Mouse (Mus musculus): ENCODE data around the gene Tsga10ip. TPM values are rescaled to one million over a fixed set of nuclear protein-coding genes. Genes with fewer than 3 reads are reported as not detected.

Gene Tsga10ip
- polyA plus RNA-seq (2015; fragmentation: Nextera tagmentation; extraction: Ambion mirVana), result 0.13 TPM in 1 of 2 replicates, not detected in the other

GRCm38 (mm10) chr19:5402293-5402692 is at the start of gene Tsga10ip:
Gene Tsga10ip (minus strand): TSS chr19:5402526.

GRCm38 (mm10) chr19:5447515-5448353 is 45.4 kb upstream of the Tsga10ip start, which contains the start of gene Fosl1:
Gene Fosl1 (plus strand): TSS chr19:5447547.

GRCm38 (mm10) chr19:5424782-5425741 is 22.7 kb upstream of the Tsga10ip start, which contains the start of the genes Drap1 and AI837181:
Gene Drap1 (minus strand): TSS chr19:5424979.
Gene AI837181 (plus strand): TSS chr19:5425144.

GRCm38 (mm10) chr19:5388588-5389242 is 13.6 kb downstream of the Tsga10ip start, which contains the start of gene Sart1:
Gene Sart1 (minus strand): TSS chr19:5388703.

GRCm38 (mm10) chr19:5367053-5367359 is 35.3 kb downstream of the Tsga10ip start, which contains the start of gene Banf1:
Gene Banf1 (minus strand): TSS chr19:5367168.

GRCm38 (mm10) chr19:5366175-5367052 is 35.9 kb downstream of the Tsga10ip start, which contains the start of gene Eif1ad:
Gene Eif1ad (plus strand): TSS chr19:5366741.

GRCm38 (mm10) chr19:5349502-5349873 is 52.8 kb downstream of the Tsga10ip start, which contains the start of gene Cst6:
Gene Cst6 (minus strand): TSS chr19:5349574.

Other genes starting within 250 kb of the Tsga10ip start
- 6.6 and 7.4 TPM in 2 replicates for gene Pacs1, start 129.4 kb downstream of the Tsga10ip start, polyA plus RNA-seq (2015; fragmentation: Nextera tagmentation; extraction: Ambion mirVana)
- gene Sf3b2, start 107.1 kb downstream of the Tsga10ip start, polyA plus RNA-seq (2015; fragmentation: Nextera tagmentation; extraction: Ambion mirVana), result 128 and 129 TPM in 2 replicates
- 0.45 and 0.57 TPM in 2 replicates for gene Gal3st3, start 104.2 kb downstream of the Tsga10ip start, polyA plus RNA-seq (2015; fragmentation: Nextera tagmentation; extraction: Ambion mirVana)
- not detected in 2 replicates for gene Catsper1, start 66.8 kb downstream of the Tsga10ip start, polyA plus RNA-seq (2015; fragmentation: Nextera tagmentation; extraction: Ambion mirVana)
- gene Cst6, start 53.0 kb downstream of the Tsga10ip start, polyA plus RNA-seq (2015; fragmentation: Nextera tagmentation; extraction: Ambion mirVana), result 4.5 and 13.1 TPM in 2 replicates
- gene Eif1ad, start 35.8 kb downstream of the Tsga10ip start, polyA plus RNA-seq (2015; fragmentation: Nextera tagmentation; extraction: Ambion mirVana), result 21.4 and 25.3 TPM in 2 replicates
- 216 and 231 TPM in 2 replicates for gene Banf1, start 35.4 kb downstream of the Tsga10ip start, polyA plus RNA-seq (2015; fragmentation: Nextera tagmentation; extraction: Ambion mirVana)
- gene Sart1, start 13.8 kb downstream of the Tsga10ip start, polyA plus RNA-seq (2015; fragmentation: Nextera tagmentation; extraction: Ambion mirVana), result 22.0 and 29.6 TPM in 2 replicates
- gene Drap1, start 22.5 kb upstream of the Tsga10ip start, polyA plus RNA-seq (2015; fragmentation: Nextera tagmentation; extraction: Ambion mirVana), result 361 and 364 TPM in 2 replicates
- gene AI837181, start 22.6 kb upstream of the Tsga10ip start, polyA plus RNA-seq (2015; fragmentation: Nextera tagmentation; extraction: Ambion mirVana), result 46.1 and 48.8 TPM in 2 replicates
- not detected in 2 replicates for gene Fosl1, start 45.0 kb upstream of the Tsga10ip start, polyA plus RNA-seq (2015; fragmentation: Nextera tagmentation; extraction: Ambion mirVana)
- 6.8 and 8.5 TPM in 2 replicates for gene Ccdc85b, start 55.4 kb upstream of the Tsga10ip start, polyA plus RNA-seq (2015; fragmentation: Nextera tagmentation; extraction: Ambion mirVana)
- gene Fibp, start 58.1 kb upstream of the Tsga10ip start, polyA plus RNA-seq (2015; fragmentation: Nextera tagmentation; extraction: Ambion mirVana), result 59.8 and 61.8 TPM in 2 replicates
- 0.15 and 0.55 TPM in 2 replicates for gene Ctsw, start 66.0 kb upstream of the Tsga10ip start, polyA plus RNA-seq (2015; fragmentation: Nextera tagmentation; extraction: Ambion mirVana)
- gene Efemp2, start 71.4 kb upstream of the Tsga10ip start, polyA plus RNA-seq (2015; fragmentation: Nextera tagmentation; extraction: Ambion mirVana), result 53.2 and 70.8 TPM in 2 replicates
- gene Mus81, start 85.9 kb upstream of the Tsga10ip start, polyA plus RNA-seq (2015; fragmentation: Nextera tagmentation; extraction: Ambion mirVana), result 29.2 and 31.8 TPM in 2 replicates
- gene Cfl1, start 87.9 kb upstream of the Tsga10ip start, polyA plus RNA-seq (2015; fragmentation: Nextera tagmentation; extraction: Ambion mirVana), result 666 and 916 TPM in 2 replicates
- gene 1700020D05Rik, start 101.3 kb upstream of the Tsga10ip start, polyA plus RNA-seq (2015; fragmentation: Nextera tagmentation; extraction: Ambion mirVana), result 0.14 TPM in 1 of 2 replicates, not detected in the other
- gene Snx32, start 108.0 kb upstream of the Tsga10ip start, polyA plus RNA-seq (2015; fragmentation: Nextera tagmentation; extraction: Ambion mirVana), result 6.4 and 8.5 TPM in 2 replicates
- 0.65 TPM in 1 of 2 replicates, not detected in the other for gene Ovol1, start 158.1 kb upstream of the Tsga10ip start, polyA plus RNA-seq (2015; fragmentation: Nextera tagmentation; extraction: Ambion mirVana)
- gene Ap5b1, start 165.5 kb upstream of the Tsga10ip start, polyA plus RNA-seq (2015; fragmentation: Nextera tagmentation; extraction: Ambion mirVana), result 1.1 and 2.0 TPM in 2 replicates
- 48.4 and 58.1 TPM in 2 replicates for gene Rnaseh2c, start 199.3 kb upstream of the Tsga10ip start, polyA plus RNA-seq (2015; fragmentation: Nextera tagmentation; extraction: Ambion mirVana)
- gene Kat5, start 207.7 kb upstream of the Tsga10ip start, polyA plus RNA-seq (2015; fragmentation: Nextera tagmentation; extraction: Ambion mirVana), result 28.4 and 28.8 TPM in 2 replicates
- 24.4 and 28.3 TPM in 2 replicates for gene Rela, start 235.0 kb upstream of the Tsga10ip start, polyA plus RNA-seq (2015; fragmentation: Nextera tagmentation; extraction: Ambion mirVana)